Mouse (Mus musculus) cortical plate, adult 2 months (tissue): ENCODE measurements at regions not wholly inside any gene's neighbourhood (a gene's known extent, or its start where the extent isn't known, plus 50 kb on each side); places are given as distances from the start of the nearest gene placed in this dataset.

ENCODE experiments used
- CTCF ChIP-seq: fragments of 200-500 bp; IDR thresholded peaks from 2 replicates; pipeline ENCODE4 v1.5.1; 2011; ENCODE audit warnings: mild to moderate bottlenecking, control low read depth, low read length; ENCODE audit not compliant: insufficient read depth; ENCODE audit errors: extremely low read depth
- POLR2A ChIP-seq: fragments of 200-500 bp; IDR thresholded peaks from 2 replicates; pipeline ENCODE4 v1.6.1; 2011; ENCODE audit warnings: mild to moderate bottlenecking, low read length, control low read depth; ENCODE audit not compliant: insufficient read depth; ENCODE audit errors: extremely low read depth

- TF ChIP-seq CTCF, result no peak
- no peak for TF ChIP-seq POLR2A
These were observed 262.9 kb downstream of the Ttc32 start for GRCm38 (mm10) chr12:9292656-9293055.
